Mouse (Mus musculus) heart, adult 8-10 months (tissue): Measurements from ENCODE around the gene Mamdc4. TPM values are rescaled to one million over a fixed set of nuclear protein-coding genes. Genes with fewer than 3 reads are reported as not detected.

Experiments
- total RNA-seq, 4 experiments: library from RNA; stranded (reverse); gene quantifications; 2 replicates each; pipeline ENCODE4 v1.2.4; 2022

The Mamdc4 gene
- total RNA-seq, 4 experiments from 2014 or later = 1.1 to 2.2 (median 1.5) TPM

Other genes with a start within 250 kb of the Mamdc4 start
- 10 to 100 TPM; 19.9 to 28.2 (median 22.5) TPM for gene Man1b1, start 242.5 kb downstream of the Mamdc4 start, total RNA-seq
- 1 to 10 TPM; 3.8 to 5.2 (median 5.1) TPM for gene Dpp7, start 218.5 kb downstream of the Mamdc4 start, total RNA-seq
- gene Uap1l1, start 209.2 kb downstream of the Mamdc4 start, total RNA-seq = 10 to 100 TPM in 1 of 4 experiments, 1 to 10 TPM in 3; 8.9 to 10.7 (median 9.5) TPM
- not detected for gene Sapcd2, start 202.5 kb downstream of the Mamdc4 start, total RNA-seq
- 10 to 100 TPM; 11.6 to 14.4 (median 12.6) TPM for gene Entpd2, start 179.0 kb downstream of the Mamdc4 start, total RNA-seq
- gene Npdc1, start 175.5 kb downstream of the Mamdc4 start, total RNA-seq = 10 to 100 TPM; 25.3 to 35.8 (median 33.6) TPM
- gene Fut7, start 151.6 kb downstream of the Mamdc4 start, total RNA-seq = under 1 TPM in 2 of 4 experiments, not detected in 2; 0.16 to 0.60 TPM
- gene Abca2, start 146.1 kb downstream of the Mamdc4 start, total RNA-seq = 10 to 100 TPM; 42.5 to 47.2 (median 45.2) TPM
- gene Clic3, start 118.0 kb downstream of the Mamdc4 start, total RNA-seq = 1 to 10 TPM; 1.3 to 3.6 (median 2.3) TPM
- 10 to 100 TPM; 21.4 to 30.7 (median 23.3) TPM for gene Paxx, start 113.8 kb downstream of the Mamdc4 start, total RNA-seq
- 1,000 to 10,000 TPM in 1 of 4 experiments, 100 to 1,000 TPM in 3; 350 to 1,004 (median 621) TPM for gene Ptgds, start 104.8 kb downstream of the Mamdc4 start, total RNA-seq
- gene Lcn12, start 80.9 kb downstream of the Mamdc4 start, total RNA-seq = not detected
- 100 to 1,000 TPM in 1 of 4 experiments, 10 to 100 TPM in 3; 79.4 to 105 (median 88.7) TPM for gene Fbxw5, start 74.1 kb downstream of the Mamdc4 start, total RNA-seq
- gene C8g, start 73.1 kb downstream of the Mamdc4 start, total RNA-seq = 1 to 10 TPM; 1.7 to 2.6 (median 2.0) TPM
- 10 to 100 TPM; 11.8 to 16.3 (median 13.8) TPM for gene Traf2, start 27.9 kb downstream of the Mamdc4 start, total RNA-seq
- 100 to 1,000 TPM; 156 to 257 (median 210) TPM for gene Edf1, start 17.0 kb downstream of the Mamdc4 start, total RNA-seq
- gene Phpt1, start 379 bp upstream of the Mamdc4 start, total RNA-seq = 10 to 100 TPM; 58.2 to 72.2 (median 65.4) TPM
- under 1 TPM; 0.09 to 0.38 (median 0.25) TPM for gene Ajm1, start 6.9 kb upstream of the Mamdc4 start, total RNA-seq
- gene Rabl6, start 33.7 kb upstream of the Mamdc4 start, total RNA-seq = 10 to 100 TPM; 67.3 to 75.3 (median 71.3) TPM
- not detected for gene Ccdc183, start 42.8 kb upstream of the Mamdc4 start, total RNA-seq
- gene Tmem141, start 47.2 kb upstream of the Mamdc4 start, total RNA-seq = 10 to 100 TPM; 32.0 to 42.2 (median 38.6) TPM
- 1 to 10 TPM; 3.4 to 6.0 (median 4.3) TPM for gene Fcna, start 53.2 kb upstream of the Mamdc4 start, total RNA-seq
- gene Lcn8, start 78.3 kb upstream of the Mamdc4 start, total RNA-seq = 1 to 10 TPM in 2 of 4 experiments, under 1 TPM in 2; 0.50 to 1.3 (median 0.97) TPM
- gene Lcn5, start 83.1 kb upstream of the Mamdc4 start, total RNA-seq = not detected
- not detected for gene Lcn6, start 101.9 kb upstream of the Mamdc4 start, total RNA-seq
- not detected for gene Lcn10, start 107.9 kb upstream of the Mamdc4 start, total RNA-seq
- under 1 TPM in 1 of 4 experiments, not detected in 3; 0.37 TPM for gene Obp2a, start 125.2 kb upstream of the Mamdc4 start, total RNA-seq
- 10 to 100 TPM; 14.2 to 21.0 (median 15.6) TPM for gene Bmyc, start 131.9 kb upstream of the Mamdc4 start, total RNA-seq
- gene Obp2b, start 162.2 kb upstream of the Mamdc4 start, total RNA-seq = not detected
- not detected for gene Lcn3, start 190.7 kb upstream of the Mamdc4 start, total RNA-seq
- not detected for gene Lcn11, start 202.2 kb upstream of the Mamdc4 start, total RNA-seq
- gene Gm13539, start 207.4 kb upstream of the Mamdc4 start, total RNA-seq = not detected
- not detected for gene Glt6d1, start 241.0 kb upstream of the Mamdc4 start, total RNA-seq
- not detected for gene Lcn9, start 248.3 kb upstream of the Mamdc4 start, total RNA-seq